Mouse (Mus musculus): ENCODE data around the gene 4930415O20Rik. TPM values are rescaled to one million over a fixed set of nuclear protein-coding genes. Genes with fewer than 3 reads are reported as not detected.

4930415O20Rik gene
- 88.1 and 104 TPM in 2 replicates for polyA plus RNA-seq (2012; rRNA removed)

GRCm38 (mm10) chr15:98570873-98571538 is at the start of gene 4930415O20Rik, which contains the start of gene Ccnt1:
4930415O20Rik (plus strand) TSS chr15:98571004.
Ccnt1 (minus strand) TSS chr15:98570923.
- Histone ChIP-seq H3K4me1 (ENCODE audit: control insufficient read depth, insufficient read depth, low read length) (peaks cover 10% of the 10 kb centered on the region), H3K27ac (ENCODE audit: control insufficient read depth, insufficient read depth, low read depth, low read length) (no peak within 1 kb of the TSS), H3K36me3 (ENCODE audit: control insufficient read depth, insufficient read depth, low read length) (no peaks in the 10 kb centered on the region), H3K27me3 (ENCODE audit: control insufficient read depth, insufficient read depth, low read length) (no peaks in the 10 kb centered on the region), H3K4me3 (ENCODE audit: control insufficient read depth, low read depth, low read length) (peak within 1 kb of the TSS; percentile 80)
- TF ChIP-seq POLR2A (IDR thresholded peaks at IDR 0.05; ENCODE audit: control insufficient read depth, low read depth, low read length) (no peak), CTCF (IDR thresholded peaks at IDR 0.05; ENCODE audit: control insufficient read depth, insufficient read depth, insufficient replicate concordance, low read depth, low read length) (no peak)

DNA sequence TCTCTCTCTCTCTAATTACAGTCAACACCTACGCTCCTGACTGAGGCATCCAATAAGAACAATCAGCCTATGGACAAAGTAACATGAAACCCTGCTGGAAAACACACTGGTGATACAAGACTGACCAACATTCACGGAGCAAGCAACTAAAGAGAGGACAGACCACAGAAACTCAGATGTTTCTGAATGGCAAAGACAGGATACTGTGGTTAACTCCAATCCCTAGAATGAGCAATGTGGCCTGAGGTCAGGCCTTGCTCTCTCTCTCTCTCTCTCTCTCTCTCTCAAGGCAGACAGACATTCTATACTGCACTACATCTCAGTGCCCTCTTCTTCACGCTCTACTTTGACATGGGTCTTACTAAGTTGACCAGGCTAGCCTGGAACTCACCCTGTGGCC is 49.6 kb upstream of the 4930415O20Rik start:
- Histone ChIP-seq H3K36me3 (ENCODE audit: control insufficient read depth, insufficient read depth, low read length) (peaks cover 11% of the 10 kb centered on the region), H3K4me1 (ENCODE audit: control insufficient read depth, insufficient read depth, low read length) (0 out of 2 replicates have a peak, but pooled peaks cover 2% of the 10 kb centered on the region), H3K27ac (ENCODE audit: control insufficient read depth, insufficient read depth, low read depth, low read length) (no peak overlapping the region), H3K27me3 (ENCODE audit: control insufficient read depth, insufficient read depth, low read length) (no peaks in the 10 kb centered on the region), H3K4me3 (ENCODE audit: control insufficient read depth, low read depth, low read length) (no peak overlapping the region)
- TF ChIP-seq CTCF (IDR thresholded peaks at IDR 0.05; ENCODE audit: control insufficient read depth, insufficient read depth, insufficient replicate concordance, low read depth, low read length): no peak
- no peak for TF ChIP-seq POLR2A (IDR thresholded peaks at IDR 0.05; ENCODE audit: control insufficient read depth, low read depth, low read length)

GRCm38 (mm10) chr15:98526057-98526456 is 44.7 kb upstream of the 4930415O20Rik start:
- H3K4me1 ChIP-seq (ENCODE audit: control insufficient read depth, insufficient read depth, low read length): no peaks in the 10 kb centered on the region
- H3K4me3 ChIP-seq (ENCODE audit: control insufficient read depth, low read depth, low read length): no peak overlapping the region
- H3K36me3 ChIP-seq (ENCODE audit: control insufficient read depth, insufficient read depth, low read length): peaks cover 11% of the 10 kb centered on the region
- H3K27me3 ChIP-seq (ENCODE audit: control insufficient read depth, insufficient read depth, low read length): no peaks in the 10 kb centered on the region
- TF ChIP-seq POLR2A (IDR thresholded peaks at IDR 0.05; ENCODE audit: control insufficient read depth, low read depth, low read length): no peak
- no peak for TF ChIP-seq CTCF (IDR thresholded peaks at IDR 0.05; ENCODE audit: control insufficient read depth, insufficient read depth, insufficient replicate concordance, low read depth, low read length)
- H3K27ac ChIP-seq (ENCODE audit: control insufficient read depth, insufficient read depth, low read depth, low read length): no peak overlapping the region

DNA sequence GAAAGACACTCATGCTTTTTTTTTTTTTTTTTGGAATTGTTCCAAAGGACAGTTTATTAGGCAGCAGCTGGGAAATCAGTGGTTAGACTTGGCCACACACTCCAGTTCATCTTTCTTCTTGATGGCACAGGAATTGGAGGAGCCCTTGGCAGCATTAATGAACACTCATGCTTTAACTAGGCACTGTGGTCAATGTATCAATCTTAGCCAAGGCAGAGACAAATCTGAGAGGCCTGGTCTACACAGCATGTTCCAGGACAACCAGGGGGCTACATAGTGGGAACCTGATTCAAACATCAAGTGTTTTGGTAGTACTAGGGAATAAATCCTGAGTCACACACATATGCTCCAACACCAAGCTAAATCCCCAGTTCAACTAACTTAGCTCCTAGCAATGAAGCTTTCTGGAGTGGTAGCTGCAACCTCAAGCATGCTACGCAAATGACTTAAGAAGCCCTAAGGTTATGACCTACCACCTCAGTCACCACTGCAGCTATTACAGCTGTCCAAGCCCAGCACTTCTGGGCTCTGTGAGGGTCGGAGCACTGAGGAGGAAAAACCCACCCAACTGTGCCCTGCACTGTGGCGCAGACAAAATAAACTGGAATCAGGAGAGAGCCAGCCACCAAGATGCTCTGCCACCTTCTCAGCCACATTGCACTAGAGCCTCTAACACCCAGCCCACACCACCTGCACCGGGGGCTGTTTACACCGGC is 43.6 kb upstream of the 4930415O20Rik start:
- Histone ChIP-seq H3K27ac (ENCODE audit: control insufficient read depth, insufficient read depth, low read depth, low read length) (no peak overlapping the region), H3K4me3 (ENCODE audit: control insufficient read depth, low read depth, low read length) (no peak overlapping the region), H3K36me3 (ENCODE audit: control insufficient read depth, insufficient read depth, low read length) (peaks cover 11% of the 10 kb centered on the region), H3K4me1 (ENCODE audit: control insufficient read depth, insufficient read depth, low read length) (peaks cover under 1% of the 10 kb centered on the region; the same call in 1 of the 2 replicates), H3K27me3 (ENCODE audit: control insufficient read depth, insufficient read depth, low read length) (no peaks in the 10 kb centered on the region)
- TF ChIP-seq POLR2A (IDR thresholded peaks at IDR 0.05; ENCODE audit: control insufficient read depth, low read depth, low read length) (no peak), CTCF (IDR thresholded peaks at IDR 0.05; ENCODE audit: control insufficient read depth, insufficient read depth, insufficient replicate concordance, low read depth, low read length) (no peak)

GRCm38 (mm10) chr15:98528066-98528563 is 42.7 kb upstream of the 4930415O20Rik start:
- no peak overlapping the region for H3K27ac ChIP-seq (ENCODE audit: control insufficient read depth, insufficient read depth, low read depth, low read length)
- peaks cover 8% of the 10 kb centered on the region for H3K36me3 ChIP-seq (ENCODE audit: control insufficient read depth, insufficient read depth, low read length)
- TF ChIP-seq CTCF (IDR thresholded peaks at IDR 0.05; ENCODE audit: control insufficient read depth, insufficient read depth, insufficient replicate concordance, low read depth, low read length): no peak
- TF ChIP-seq POLR2A (IDR thresholded peaks at IDR 0.05; ENCODE audit: control insufficient read depth, low read depth, low read length): no peak
- H3K4me1 ChIP-seq (ENCODE audit: control insufficient read depth, insufficient read depth, low read length): peaks cover 6% of the 10 kb centered on the region
- no peaks in the 10 kb centered on the region for H3K27me3 ChIP-seq (ENCODE audit: control insufficient read depth, insufficient read depth, low read length)
- no peak overlapping the region for H3K4me3 ChIP-seq (ENCODE audit: control insufficient read depth, low read depth, low read length)

DNA sequence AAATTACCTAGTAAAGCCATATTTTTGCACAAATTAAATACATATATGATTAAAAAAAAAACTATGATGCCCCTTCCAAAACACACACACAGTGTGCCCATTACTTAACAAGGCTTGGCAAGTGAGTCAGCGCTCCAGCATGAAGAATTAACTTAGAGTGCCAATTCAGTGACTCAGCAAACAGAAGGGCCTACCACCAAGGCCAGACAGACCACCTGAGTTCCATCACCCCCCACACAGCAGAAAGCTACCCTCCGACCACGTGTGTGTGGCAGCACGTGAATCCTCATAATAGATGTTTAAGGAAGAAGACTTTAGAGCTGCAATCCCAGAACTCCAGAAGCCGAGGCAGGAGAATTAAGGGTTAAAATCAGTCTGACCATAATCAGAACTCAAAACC is 38.5 kb upstream of the 4930415O20Rik start:
- H3K27ac ChIP-seq (ENCODE audit: control insufficient read depth, insufficient read depth, low read depth, low read length): no peak overlapping the region
- TF ChIP-seq CTCF (IDR thresholded peaks at IDR 0.05; ENCODE audit: control insufficient read depth, insufficient read depth, insufficient replicate concordance, low read depth, low read length): no peak
- no peak for TF ChIP-seq POLR2A (IDR thresholded peaks at IDR 0.05; ENCODE audit: control insufficient read depth, low read depth, low read length)
- H3K4me1 ChIP-seq (ENCODE audit: control insufficient read depth, insufficient read depth, low read length): peaks cover 7% of the 10 kb centered on the region
- H3K27me3 ChIP-seq (ENCODE audit: control insufficient read depth, insufficient read depth, low read length): no peaks in the 10 kb centered on the region
- peaks cover 4% of the 10 kb centered on the region for H3K36me3 ChIP-seq (ENCODE audit: control insufficient read depth, insufficient read depth, low read length)
- H3K4me3 ChIP-seq (ENCODE audit: control insufficient read depth, low read depth, low read length): peak overlapping the region; percentile 58

DNA sequence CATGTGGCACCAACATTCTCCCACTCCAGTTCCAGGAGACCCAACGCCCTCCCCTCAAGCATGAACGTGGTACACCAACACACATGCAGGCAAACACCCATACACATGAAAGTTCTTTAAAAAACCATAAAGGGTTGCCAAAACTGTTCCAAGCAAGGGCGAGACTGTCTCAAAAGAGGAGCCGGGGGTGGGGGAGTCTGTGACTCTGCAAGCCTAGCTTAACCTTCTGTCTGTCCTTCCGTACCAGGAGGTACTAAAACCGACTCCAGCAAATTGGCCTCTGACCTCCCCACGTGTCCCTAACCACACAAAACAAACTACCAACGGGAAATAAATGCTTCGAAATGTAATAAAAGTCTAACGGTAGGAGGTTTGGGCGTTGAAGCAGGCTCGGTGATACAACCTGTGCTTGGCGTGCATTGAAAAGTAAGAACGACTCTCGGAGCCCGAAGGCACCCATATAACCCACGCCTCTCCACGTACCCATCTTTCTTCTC is 37.7 kb upstream of the 4930415O20Rik start:
- Histone ChIP-seq H3K4me1 (ENCODE audit: control insufficient read depth, insufficient read depth, low read length) (peaks cover 7% of the 10 kb centered on the region), H3K4me3 (ENCODE audit: control insufficient read depth, low read depth, low read length) (peak overlapping the region; percentile 89), H3K36me3 (ENCODE audit: control insufficient read depth, insufficient read depth, low read length) (peaks cover 2% of the 10 kb centered on the region), H3K27me3 (ENCODE audit: control insufficient read depth, insufficient read depth, low read length) (no peaks in the 10 kb centered on the region), H3K27ac (ENCODE audit: control insufficient read depth, insufficient read depth, low read depth, low read length) (peak overlapping the region; percentile 97; the same call in 1 of the 2 replicates)
- no peak for TF ChIP-seq POLR2A (IDR thresholded peaks at IDR 0.05; ENCODE audit: control insufficient read depth, low read depth, low read length)
- no peak for TF ChIP-seq CTCF (IDR thresholded peaks at IDR 0.05; ENCODE audit: control insufficient read depth, insufficient read depth, insufficient replicate concordance, low read depth, low read length)
